Mouse (Mus musculus) kidney, postnatal 10 days (tissue): ENCODE measurements at regions not wholly inside any gene's neighbourhood (a gene's known extent, or its start where the extent isn't known, plus 50 kb on each side); places are given as distances from the start of the nearest gene placed in this dataset.
"Not testable (repeated sequence)": the region's sequence is repeated elsewhere in the genome, so short reads cannot be mapped to it uniquely, and the experiment has no call there.

Experiments
- DNase-seq: peaks from one replicate; pipeline ENCODE4 v3.0.0; 2021; ENCODE audit warnings: mixed read lengths

DNA sequence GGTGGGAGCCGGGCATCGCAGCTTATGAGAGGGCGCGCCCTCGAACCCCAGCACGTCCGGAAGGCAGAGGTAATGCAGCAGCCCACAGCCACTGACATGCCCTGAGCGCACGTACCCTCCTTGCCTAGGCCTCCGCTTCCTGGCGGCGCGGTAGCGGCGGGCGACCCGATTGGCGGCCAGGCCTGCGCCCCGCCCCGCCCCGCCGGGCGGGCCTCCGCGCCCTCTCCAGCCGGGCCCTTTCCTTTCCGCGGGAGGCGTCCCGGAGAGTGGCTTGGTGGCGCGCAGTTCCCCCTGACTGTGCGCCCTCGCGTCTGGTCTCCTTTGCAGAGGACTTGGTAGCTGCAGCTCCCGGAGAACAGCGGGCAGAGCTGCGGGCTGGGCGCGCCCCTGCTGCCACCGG is 461.1 kb downstream of the Gm21863 start:
- not testable (repeated sequence) for DNase-seq

DNA sequence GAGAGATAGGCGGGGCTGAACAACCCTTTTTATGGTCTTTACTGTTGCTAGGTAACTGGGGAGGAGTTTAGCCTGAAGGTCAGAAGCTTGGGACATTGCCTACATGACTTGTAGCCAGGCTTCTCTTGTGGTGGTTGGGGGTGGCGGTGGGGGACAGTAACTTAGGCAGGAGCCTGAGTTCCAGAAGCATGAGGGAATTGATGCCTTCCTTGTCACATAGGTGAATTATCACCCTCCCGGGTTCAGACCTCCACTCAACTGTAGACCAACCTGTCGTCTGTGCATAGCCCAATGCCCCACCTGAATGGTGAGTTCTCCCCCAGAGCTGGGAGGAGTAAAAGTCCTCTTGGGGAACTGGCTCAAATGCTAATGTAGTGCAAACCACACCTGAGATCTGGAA is 472.1 kb downstream of the Gm21863 start:
- DNase-seq = not testable (repeated sequence)

GRCm38 (mm10) chr12:20464585-20464984 is 510.3 kb downstream of the Gm21863 start:
- DNase-seq = peak; percentile 9
